8 mouse cellular contexts compared by ENCODE assay signal in the genomic region with DNA sequence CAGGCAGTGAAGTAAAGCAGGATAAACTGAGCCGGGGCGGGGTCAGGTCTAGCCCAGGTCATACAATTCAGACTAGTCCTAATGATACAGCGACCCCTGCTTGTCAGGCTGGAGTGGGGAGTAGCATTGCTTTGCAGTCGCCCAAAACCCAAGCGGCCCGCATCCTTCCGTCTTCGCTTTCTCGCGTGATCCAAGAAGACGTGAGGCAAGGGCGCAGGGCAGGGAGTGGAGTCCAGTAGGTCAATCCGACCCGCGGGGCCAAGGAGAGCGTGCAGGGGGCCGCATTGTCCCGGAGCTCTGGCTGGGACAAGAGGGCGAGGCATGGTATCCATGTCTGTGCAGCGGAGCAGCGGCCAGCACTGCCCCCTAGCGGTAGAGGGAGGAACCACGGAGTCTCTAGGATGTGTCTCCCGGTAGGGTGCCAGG. TPM values are rescaled to one million over a fixed set of nuclear protein-coding genes. Genes with fewer than 3 reads are reported as not detected.
DNase-seq lines count a peak whose midpoint lies in the region; ATAC-seq lines count a peak whose summit lies in the region.

No protein-coding gene starts in this region.

- DNase-seq in adrenal gland, adult 18-20 months (ENCODE audit: low spot score in 2 of 2) = peak; percentile 97
- peak; percentile 94 for DNase-seq in embryo, embryonic 10.5 days (ENCODE audit: low spot score)
- DNase-seq in gastrocnemius, postnatal 14 days = peak; percentile 94
- DNase-seq in left cerebral cortex, postnatal 10 days (ENCODE audit: extremely low spot score in 1 of 2, low spot score in 2 of 2) = peak; percentile 79 to 91
- peak; percentile 88 to 92 for DNase-seq in right cerebral cortex, postnatal 10 days (ENCODE audit: low spot score in 2 of 2)
- DNase-seq in urinary bladder, postnatal 14 days (ENCODE audit: low spot score) = peak; percentile 93

- ATAC-seq in inflammation-experienced regulatory T-cells, adult 6 months = peak; percentile 76
- ATAC-seq in megakaryocyte progenitor cell, adult 5-6 weeks (replicated peaks; ENCODE audit: poor library complexity) = peak; percentile 84

- intact Hi-C loops in gastrocnemius, postnatal 14 days (cut with DNase I; ENCODE audit: low total_unique reads) = loop anchor here (1.0 kb wide), 1 partner anchor 54 kb away; no protein-coding TSS in a partner anchor
- intact Hi-C loops in left cerebral cortex, postnatal 10 days (cut with DNase I) = loop anchor here (1.0 kb wide), 1 partner anchor 56 kb away; no protein-coding TSS in a partner anchor

RNA-seq across cellular contexts. Expression of gene Ankrd9, which starts 13.3 kb away (rescaled TPM):
- 10 to 100 TPM; 29.7 to 39.8 TPM for total RNA-seq in adrenal gland, adult 18-20 months (2021)
- total RNA-seq in gastrocnemius, postnatal 14 days (2021) = 100 to 1,000 TPM in 1 of 2 experiments, 10 to 100 TPM in 1; 87.2 to 221 TPM
- polyA plus RNA-seq in inflammation-experienced regulatory T-cells, adult 6 months (2017; shearing (Covaris generic)) = 1 to 10 TPM in 1 of 3 experiments, under 1 TPM in 2; 0.28 to 1.4 (median 0.61) TPM
- 1 to 10 TPM; 9.7 to 9.9 TPM for total RNA-seq in left cerebral cortex, postnatal 10 days (2021)
- 1.1 and 1.4 TPM in 2 replicates for total RNA-seq in megakaryocyte progenitor cell, adult 5-6 weeks (2015)
- 1.8 and 4.6 TPM in 2 replicates for total RNA-seq in megakaryocyte progenitor cell, adult 5-6 weeks (2017)

RNA-seq across cellular contexts. Expression of gene Rcor1, which starts 47.0 kb away (rescaled TPM):
- total RNA-seq in adrenal gland, adult 18-20 months (2021) = 10 to 100 TPM; 53.5 to 58.5 TPM
- 10 to 100 TPM; 11.5 to 12.7 TPM for total RNA-seq in gastrocnemius, postnatal 14 days (2021)
- 10 to 100 TPM; 13.6 to 19.7 (median 14.7) TPM for polyA plus RNA-seq in inflammation-experienced regulatory T-cells, adult 6 months (2017; shearing (Covaris generic))
- total RNA-seq in left cerebral cortex, postnatal 10 days (2021) = 10 to 100 TPM; 18.0 to 18.3 TPM
- total RNA-seq in megakaryocyte progenitor cell, adult 5-6 weeks (2015) = 53.7 and 59.9 TPM in 2 replicates
- total RNA-seq in megakaryocyte progenitor cell, adult 5-6 weeks (2017) = 41.1 and 43.2 TPM in 2 replicates

Comparison
In these comparisons a context has a peak if more than half of its experiments do, and no peak if none do; other contexts are left out.
1. Peak in every context shown above with its lines: DNase-seq and ATAC-seq.